Mouse (Mus musculus): Measurements from ENCODE around the gene Lamc2.

Gene Lamc2

DNA sequence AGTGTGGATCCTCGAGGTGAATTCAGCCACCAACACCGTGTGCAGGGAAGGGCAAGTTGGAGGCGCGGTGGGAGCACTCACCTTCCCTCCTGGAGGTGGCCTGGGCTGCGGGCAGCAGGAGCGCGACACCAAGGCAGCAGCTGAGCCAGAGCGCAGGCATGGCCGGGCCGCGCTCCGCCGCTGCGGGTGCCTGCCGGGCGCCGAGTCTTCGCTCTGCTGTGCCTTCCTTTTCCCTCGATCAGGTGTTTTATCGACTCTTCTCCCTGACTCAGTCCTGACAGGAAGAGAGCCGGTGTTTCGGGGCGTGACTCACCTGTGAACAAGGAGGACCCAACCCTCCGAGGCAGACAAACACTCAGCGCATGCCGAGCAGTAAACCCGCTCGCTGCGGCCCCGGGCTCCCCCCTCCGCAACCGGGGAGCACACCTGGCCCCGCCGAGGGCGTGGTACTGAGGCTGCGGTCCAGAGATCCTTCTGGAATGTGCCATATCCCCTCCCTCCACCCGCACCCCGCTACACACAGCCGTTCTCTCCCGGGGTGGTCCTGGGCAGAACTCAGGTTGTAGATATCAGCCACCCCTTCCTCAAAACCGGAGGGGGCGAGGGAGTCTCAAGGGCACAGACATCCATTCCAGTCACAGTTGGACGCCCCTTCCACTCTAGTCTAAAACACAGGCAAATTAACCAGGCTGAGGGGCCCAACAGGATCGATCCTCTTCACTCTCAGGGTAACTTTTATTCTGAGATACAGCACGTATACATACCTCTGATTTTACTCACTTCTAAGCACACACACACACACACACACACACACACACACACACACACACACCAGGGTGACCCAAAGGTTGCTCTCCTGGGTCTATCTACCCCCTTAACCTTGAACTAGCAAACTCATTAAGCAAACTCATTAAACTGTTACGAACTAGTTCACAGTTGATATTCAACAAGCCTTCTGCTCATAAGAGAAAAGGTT is at the start of gene Lamc2:
Gene Lamc2, minus strand, starts transcription at position 620 of the 976 bp plus-strand sequence.
- no peak for DNase-seq (ENCODE audit: low read depth)

GRCm38 (mm10) chr1:153235576-153235975 is 49.3 kb upstream of the Lamc2 start:
- DNase-seq (ENCODE audit: low read depth) = no peak

GRCm38 (mm10) chr1:153231681-153232080 is 45.4 kb upstream of the Lamc2 start:
- DNase-seq (ENCODE audit: low read depth) = no peak

DNA sequence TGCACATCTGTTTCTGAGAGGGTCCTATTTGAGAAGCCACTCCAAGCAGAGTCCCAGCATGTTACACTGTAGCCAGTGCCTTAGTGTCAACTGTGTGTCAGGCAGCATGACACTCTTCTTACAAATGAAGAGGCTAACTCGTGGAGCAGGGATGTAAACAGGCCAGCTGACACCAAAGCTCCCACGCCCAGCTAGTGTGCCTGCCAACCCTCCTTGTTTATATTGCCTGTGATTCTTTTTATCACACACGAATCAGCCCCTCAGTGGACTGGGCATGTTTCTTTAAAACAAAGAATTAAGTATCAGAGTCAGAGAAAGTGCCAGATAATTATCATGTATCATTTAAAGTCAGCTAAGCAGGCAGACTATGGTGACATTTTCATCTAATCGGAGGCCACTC is 41.7 kb upstream of the Lamc2 start:
- DNase-seq (ENCODE audit: low read depth) = no peak

DNA sequence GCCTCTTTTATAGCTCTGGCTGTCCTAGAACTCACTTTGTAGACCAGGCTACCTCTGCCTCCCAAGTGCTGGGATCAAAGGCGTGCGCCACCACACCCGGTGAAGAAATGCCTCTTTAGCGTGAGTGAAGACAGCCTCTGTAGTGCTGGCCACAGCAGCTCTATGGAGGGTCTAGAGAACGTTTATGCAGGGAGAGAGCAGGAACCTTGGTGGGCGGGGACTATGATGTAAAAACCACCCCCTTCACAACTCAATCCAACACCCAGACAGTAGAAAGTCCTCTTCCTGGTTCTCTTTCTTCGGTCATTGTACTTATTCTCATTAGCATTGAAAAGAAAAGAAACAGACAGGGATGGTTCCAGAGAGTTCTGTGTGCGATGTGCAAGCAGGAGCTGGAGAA is 40.8 kb upstream of the Lamc2 start:
- DNase-seq (ENCODE audit: low read depth) = no peak

GRCm38 (mm10) chr1:153225786-153226725 is 39.8 kb upstream of the Lamc2 start:
- DNase-seq (ENCODE audit: low read depth) = no peak

- peak; percentile 16 for DNase-seq (ENCODE audit: low read depth)
Measured at GRCm38 (mm10) chr1:153224331-153224730, 38.1 kb upstream of the Lamc2 start.

DNA sequence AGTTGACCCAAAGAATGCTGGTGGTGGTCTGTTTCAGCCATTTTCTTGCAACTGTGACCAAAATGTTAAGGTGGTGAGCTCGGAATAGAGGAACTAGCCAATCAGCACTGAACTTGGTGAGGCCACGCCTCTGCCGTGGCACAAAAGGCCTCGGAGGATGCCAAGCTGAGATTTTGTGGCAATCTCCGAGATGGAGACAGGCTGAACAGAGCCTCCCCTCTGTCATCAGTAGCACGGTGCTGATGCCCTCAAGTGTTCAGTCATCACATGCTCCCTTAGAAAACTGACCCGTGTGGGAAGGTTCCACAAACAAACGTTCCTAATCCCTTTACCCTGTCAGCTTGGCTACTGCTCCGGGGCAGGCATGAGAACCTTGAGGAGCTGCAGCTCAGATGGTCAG is 33.1 kb upstream of the Lamc2 start:
- no peak for DNase-seq (ENCODE audit: low read depth)

DNA sequence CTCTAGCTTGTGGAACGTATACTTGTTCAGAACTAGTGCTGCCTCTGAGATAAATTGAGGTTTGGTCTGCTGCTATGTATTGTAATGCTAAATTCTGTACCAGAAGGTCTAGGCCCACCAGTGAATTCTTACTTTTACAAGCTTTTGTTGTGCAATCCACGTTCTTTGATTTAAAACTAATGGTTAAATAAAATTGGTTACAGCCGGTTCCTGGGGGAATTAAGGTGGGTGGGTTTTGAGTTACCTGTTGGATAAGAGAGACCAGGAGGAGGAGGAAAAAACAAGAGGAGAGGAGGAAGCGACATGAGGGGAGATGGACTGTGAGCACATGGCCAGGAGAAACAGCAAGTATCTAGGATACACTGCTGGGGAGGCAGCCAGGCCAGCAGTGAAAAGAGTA is 30.3 kb upstream of the Lamc2 start:
- DNase-seq (ENCODE audit: low read depth) = no peak

DNA sequence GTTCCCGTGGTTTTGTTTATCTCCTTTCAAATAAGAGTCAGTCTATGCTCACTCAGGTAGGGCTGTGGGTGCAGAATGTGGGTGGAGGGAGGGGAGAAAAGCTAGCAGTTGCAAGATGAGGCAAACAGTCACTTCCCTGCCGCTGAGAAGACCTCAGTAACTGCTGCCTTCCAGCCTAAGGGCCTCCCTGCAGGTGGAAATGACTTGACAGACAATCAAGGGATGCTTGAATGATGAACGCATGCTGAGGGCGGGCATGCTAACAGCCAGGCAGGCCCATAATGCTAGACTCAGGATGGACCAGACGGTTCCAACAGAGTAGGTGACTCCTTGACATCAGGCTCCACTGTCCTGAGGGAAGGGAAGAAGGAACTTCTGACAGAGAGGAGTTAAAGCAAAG is 29.4 kb upstream of the Lamc2 start:
- DNase-seq (ENCODE audit: low read depth) = no peak

DNA sequence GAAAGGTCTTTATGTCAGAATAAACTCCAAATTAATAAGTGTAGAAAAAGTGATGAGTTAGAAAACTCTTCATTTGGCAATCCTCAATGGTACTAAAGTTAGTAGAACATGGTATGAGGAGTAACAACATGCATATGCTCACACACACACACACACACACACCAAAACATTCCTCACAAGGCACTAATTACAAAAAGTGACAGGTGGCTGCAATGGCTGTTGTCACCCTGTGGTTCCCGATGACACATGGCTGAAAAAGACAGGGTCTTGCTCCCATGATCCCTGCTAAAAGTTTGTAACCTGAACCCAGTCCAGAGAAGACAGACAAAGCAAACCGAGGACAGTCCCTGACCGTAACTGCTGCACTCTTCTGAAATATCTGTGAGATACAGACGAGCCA is 24.7 kb upstream of the Lamc2 start:
- DNase-seq (ENCODE audit: low read depth) = no peak

GRCm38 (mm10) chr1:153210198-153210597 is 24.0 kb upstream of the Lamc2 start:
- no peak for DNase-seq (ENCODE audit: low read depth)

DNA sequence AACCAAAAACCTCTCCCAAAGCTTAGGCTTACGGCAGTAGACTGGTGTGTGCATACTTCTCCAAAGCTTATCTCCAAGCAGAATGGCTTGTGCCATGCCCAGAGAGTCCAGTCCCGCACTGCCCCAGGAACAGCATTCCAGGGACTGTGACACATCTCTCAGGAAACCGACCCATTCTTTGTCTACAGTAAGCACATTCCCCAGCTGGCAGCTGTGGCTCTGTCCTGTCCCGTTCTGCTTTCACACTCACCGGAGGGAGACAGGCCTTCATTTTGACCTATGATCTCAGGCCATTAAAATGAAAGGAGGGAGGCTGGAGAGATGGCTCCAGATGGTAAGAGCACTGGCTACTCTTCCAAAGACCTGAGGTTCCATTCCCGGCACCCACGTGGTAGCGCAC is 15.9 kb upstream of the Lamc2 start:
- no peak for DNase-seq (ENCODE audit: low read depth)

DNA sequence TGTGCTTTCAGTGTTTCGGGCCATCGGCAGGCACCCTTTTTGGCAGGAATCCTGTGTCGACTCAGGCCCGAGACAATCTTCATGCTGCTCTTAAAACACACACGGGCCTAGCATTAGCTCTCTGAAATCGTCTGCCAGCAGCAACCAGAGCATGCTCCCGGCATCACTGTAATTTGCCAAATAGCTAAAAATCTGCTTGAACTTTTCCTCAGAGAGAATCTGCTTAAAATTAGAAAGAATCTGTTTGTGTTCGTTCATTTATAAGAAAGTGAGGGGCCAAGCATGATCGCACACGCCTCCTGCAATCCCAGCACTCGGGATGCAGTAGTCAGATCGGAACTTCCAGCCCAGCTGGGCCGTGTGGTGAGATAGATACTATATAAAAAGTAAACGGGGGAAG is 15.2 kb upstream of the Lamc2 start:
- DNase-seq (ENCODE audit: low read depth) = no peak

GRCm38 (mm10) chr1:153197316-153197850 is 11.1 kb upstream of the Lamc2 start:
- peak; percentile 96 for DNase-seq (ENCODE audit: low read depth)

DNA sequence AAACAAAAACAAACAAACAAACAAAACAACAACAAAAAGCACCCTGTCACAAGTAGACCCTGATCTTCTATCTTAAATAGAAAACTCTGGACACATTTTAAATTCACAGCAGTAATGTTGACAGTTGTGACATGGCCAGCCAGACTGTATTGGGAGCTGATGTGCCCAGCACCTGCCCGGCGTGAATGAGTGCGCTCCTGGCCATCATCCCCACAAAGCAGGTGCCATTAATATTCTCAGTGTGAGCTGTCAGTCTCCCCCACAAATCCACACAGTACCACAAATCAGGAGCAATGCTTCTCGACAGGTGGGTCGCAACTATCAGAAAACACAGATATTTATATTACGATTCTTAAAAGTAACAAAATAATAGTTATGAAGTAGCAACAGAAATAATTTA is 6.7 kb upstream of the Lamc2 start:
- no peak for DNase-seq (ENCODE audit: low read depth)

DNA sequence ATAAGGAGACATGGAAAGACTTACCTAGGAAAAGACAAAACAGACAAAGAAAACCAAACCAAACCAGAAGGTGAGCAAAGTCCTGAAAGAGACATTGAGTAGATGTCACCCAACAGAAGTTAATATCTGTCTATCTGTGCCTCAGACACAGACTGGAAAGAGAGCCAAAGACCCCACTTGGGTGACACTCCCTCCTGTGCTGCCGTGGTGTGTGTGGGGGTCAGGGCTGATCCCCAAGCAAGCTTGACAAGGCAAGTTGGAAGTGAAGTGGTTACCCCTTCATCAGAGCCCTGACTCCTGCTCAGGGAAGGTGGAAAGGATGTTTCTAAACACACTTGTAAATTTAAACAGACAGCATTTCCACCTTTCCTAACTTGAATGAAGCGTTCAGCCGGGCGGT is 6.1 kb upstream of the Lamc2 start:
- DNase-seq (ENCODE audit: low read depth) = no peak

DNA sequence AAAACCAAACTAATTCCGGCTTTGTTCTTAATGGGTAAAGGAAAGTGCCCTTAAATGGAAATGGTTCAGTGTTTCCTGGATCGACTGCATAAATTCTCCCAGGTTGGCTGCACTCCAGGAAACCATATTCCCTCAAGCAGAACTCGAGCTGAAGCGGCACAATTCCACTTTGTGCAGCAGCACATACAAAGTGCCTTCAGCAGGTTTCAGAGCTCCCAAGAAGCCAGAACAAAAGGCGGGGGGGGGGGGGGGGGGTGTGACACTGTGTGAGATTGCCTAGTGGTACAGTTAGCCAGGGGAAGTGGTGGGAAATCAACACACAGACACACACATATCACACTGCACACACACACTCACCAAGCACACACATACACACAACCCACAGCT is 5.7 kb upstream of the Lamc2 start:
- no peak for DNase-seq (ENCODE audit: low read depth)

GRCm38 (mm10) chr1:153191237-153191942 is 5.1 kb upstream of the Lamc2 start:
- DNase-seq (ENCODE audit: low read depth) = no peak

- no peak for DNase-seq (ENCODE audit: low read depth)
Measured at GRCm38 (mm10) chr1:153188081-153188480, 1.8 kb upstream of the Lamc2 start.

GRCm38 (mm10) chr1:153180586-153181289 is 5.5 kb downstream of the Lamc2 start:
- peak; percentile 17 for DNase-seq (ENCODE audit: low read depth)

All from 416B (cell line).